Mouse (Mus musculus): ENCODE data around the gene Unc93a. TPM values are rescaled to one million over a fixed set of nuclear protein-coding genes. Genes with fewer than 3 reads are reported as not detected.
"Not testable (repeated sequence)": the region's sequence is repeated elsewhere in the genome, so short reads cannot be mapped to it uniquely, and the experiment has no call there.

Unc93a gene
- not detected for total RNA-seq (2021)
- long read RNA-seq, experiment 1 = 0 reads
- long read RNA-seq, experiment 2 = 0 reads

DNA sequence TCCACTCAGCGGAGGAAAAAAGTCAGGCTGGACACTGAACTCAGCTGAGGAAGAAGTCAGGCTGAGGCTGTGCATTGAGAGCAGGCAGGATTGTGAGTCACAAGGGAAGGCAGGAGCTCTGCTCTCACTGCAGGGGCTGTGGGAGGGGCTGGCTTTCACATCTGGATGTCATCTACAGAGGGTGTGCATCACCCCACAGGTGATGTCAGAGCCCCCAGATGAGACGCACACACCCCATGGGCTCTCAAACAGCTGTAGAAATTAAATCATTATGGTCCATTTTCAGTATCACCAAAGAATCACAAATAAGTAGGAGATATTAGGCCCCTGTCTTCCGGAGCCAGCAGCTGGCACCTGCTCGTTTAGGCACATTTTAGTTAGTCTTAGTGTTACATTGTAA lies at the start of gene Unc93a:
Unc93a (minus strand) TSS at position 101 of the 400 bp plus-strand sequence.
- not testable (repeated sequence) for H3K4me3 ChIP-seq; DNase-seq (ENCODE audit: low spot score in 2 of 2); H3K27ac ChIP-seq

DNA sequence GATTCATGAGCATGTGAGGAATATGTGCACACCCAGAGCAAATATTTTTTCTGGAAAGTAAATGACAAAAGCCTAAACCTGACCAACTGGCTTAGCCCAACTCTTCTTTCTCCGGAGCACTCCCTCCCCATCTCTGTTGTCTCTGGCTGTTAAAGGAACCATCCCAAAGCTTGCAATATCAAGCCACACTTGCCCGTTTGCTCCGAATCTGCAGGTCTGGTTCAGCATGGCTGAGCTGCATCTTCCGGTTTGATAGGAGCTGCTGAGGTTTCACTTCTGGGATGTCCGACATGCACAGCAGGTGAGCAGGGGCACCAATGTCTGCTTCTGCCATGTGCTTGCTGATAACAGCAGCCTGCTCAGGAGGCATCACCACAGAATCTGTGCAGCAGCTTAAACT lies 48.9 kb upstream of the Unc93a start:
- not testable (repeated sequence) for H3K27ac ChIP-seq; H3K4me3 ChIP-seq; DNase-seq (ENCODE audit: low spot score in 2 of 2)

DNA sequence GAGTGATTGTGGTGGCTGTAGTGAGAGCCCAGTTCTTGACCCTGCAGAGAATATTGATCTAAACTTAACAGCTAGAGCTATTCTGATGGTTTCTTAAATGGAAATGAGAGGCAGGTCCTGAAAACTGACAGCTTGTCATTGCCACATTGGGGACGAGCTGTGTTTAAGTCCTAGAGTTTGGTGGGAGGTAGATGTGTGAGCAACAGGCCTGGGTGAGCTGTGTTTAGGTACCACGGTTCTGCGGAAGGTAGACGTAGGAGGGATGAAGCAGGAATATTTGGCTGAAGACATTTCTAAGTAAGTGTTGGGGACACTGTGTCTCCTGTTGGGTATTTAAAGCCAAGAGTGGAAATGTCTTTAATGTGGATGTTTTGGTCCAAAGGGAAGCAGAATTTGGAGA lies 47.4 kb upstream of the Unc93a start:
- H3K4me3 ChIP-seq; DNase-seq (ENCODE audit: low spot score in 2 of 2); H3K27ac ChIP-seq: not testable (repeated sequence)

DNA sequence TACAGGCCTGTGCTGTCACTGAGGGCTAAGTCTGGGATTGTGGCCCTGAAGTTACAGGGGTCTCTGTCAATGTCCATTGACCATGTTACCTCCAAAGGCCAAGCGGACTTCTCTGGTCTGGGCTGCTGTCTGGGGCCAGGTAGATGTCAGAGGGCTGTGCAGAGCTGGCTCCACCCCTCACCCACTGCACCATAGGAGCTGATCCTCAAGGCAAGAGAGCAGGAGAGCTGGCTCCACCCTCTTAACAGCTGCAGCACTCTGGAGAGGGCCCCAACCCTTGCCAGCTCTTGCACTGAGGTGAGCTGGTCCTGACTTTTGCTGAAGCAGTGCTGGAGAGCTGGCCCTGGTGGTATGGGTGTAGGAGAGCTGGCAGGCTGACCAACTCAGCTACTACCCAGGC lies 46.2 kb upstream of the Unc93a start:
- H3K4me3 ChIP-seq; H3K27ac ChIP-seq; DNase-seq (ENCODE audit: low spot score in 2 of 2): not testable (repeated sequence)

DNA sequence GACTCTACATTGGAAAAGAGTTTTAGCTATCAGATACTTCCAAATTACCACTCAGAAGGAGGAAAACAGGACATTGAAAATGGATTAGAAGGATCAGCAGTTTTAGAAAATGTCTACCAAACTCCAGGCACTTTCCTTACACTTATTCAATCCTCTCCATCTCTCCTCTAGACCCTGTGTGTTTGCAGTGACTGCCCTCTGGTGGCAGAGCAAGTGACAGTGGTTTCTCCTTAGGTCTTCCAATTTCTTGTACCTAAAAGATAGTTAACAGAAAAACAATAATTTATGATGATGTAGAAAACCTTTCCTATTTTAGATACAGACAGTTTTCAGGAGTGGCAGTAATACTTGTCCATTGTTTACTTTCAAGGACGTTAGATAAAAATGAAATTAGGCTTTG lies 44.0 kb upstream of the Unc93a start:
- H3K4me3 ChIP-seq; H3K27ac ChIP-seq; DNase-seq (ENCODE audit: low spot score in 2 of 2): not testable (repeated sequence)

DNA sequence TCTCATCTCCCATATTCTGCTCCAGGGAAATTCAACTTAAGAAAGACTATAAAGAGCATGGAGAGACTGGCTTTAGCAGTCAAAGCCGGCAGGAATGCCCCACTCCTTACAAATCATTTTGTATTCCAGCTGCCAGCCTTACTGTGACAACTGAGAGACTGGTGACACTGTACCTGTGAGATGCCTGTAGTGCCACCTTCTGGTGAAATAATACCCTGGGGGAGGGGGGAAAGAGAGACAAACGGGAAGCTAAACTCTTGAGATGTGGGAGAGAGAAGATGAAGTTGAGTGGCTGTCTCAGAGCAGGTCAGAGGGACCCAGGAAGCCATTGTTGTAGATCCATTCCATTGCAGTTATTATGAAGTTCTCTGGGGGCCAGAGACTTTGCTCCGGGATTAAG lies 42.4 kb upstream of the Unc93a start:
- H3K27ac ChIP-seq; H3K4me3 ChIP-seq; DNase-seq (ENCODE audit: low spot score in 2 of 2): not testable (repeated sequence)
- TF ChIP-seq CTCF (conservative IDR thresholded peaks at IDR 0.05) = peak; percentile 8; the same call in 1 of the 2 replicates

DNA sequence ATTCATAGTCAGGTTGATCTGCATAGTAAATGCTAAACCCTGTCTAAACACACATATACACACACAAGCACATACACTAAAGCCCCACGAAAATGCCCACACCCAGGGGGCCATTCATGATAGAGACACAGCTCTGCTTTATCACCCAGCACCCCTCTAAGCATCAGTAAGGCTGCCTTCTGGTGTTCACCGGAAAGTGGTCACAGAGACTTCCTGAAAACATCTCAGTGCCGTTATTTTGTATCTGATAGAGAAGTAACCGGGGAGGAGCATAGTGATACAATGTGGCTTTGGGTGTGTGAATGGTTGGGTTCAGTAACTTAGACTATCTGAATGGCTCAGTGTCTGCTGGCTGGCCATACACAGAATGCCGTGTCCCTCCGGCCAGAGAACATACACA lies 42.0 kb upstream of the Unc93a start:
- H3K27ac ChIP-seq; DNase-seq (ENCODE audit: low spot score in 2 of 2); H3K4me3 ChIP-seq: not testable (repeated sequence)

DNA sequence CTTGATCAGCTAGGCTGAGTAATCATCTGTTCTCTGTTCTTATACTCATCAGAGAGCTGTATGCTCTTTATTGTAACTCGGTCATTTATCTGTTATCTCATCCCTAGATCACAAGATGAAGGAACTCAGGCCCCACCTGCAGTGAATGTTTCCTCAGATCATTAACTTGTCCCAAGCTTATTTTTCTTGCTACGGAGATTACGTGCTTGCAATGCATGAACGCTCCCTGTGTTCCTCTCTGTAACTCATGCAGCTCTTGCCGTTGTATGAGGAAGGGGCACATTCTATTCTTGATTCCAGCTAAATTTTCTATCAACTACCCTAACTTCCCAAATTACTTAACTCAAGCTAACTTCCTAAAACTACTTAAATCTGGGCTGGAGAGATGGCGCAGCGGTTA lies 14.5 kb upstream of the Unc93a start:
- not testable (repeated sequence) for DNase-seq (ENCODE audit: low spot score in 2 of 2); H3K4me3 ChIP-seq; H3K27ac ChIP-seq

DNA sequence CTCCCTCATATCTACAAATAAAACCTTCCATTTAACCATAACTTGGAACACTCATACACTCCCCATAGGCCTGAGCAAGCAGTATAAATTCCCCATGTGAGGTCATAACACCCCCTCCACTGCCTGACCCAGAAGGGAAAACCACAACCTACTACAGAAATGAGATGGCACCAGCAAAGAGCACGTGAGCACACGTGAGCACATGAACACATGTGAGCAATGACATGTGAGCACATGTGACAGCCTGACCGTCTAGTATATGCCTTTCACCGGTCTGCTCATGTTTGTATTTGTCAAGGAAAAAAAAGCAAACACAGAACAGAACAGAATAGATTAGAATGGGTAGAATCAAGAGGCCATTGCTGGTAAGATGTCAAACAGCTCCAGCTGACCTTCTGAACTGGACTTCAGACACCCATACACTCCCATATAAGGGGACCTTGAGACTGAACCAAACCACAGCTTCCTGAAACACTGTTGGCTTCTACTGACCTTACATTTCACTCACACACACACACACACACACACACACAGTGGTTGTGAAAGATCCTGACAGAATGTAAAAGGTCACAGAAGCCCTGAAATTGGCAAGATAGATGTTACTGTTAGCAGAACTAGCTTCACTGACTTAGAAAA lies 13.1 kb upstream of the Unc93a start:
- H3K27ac ChIP-seq; H3K4me3 ChIP-seq; DNase-seq (ENCODE audit: low spot score in 2 of 2): not testable (repeated sequence)

DNA sequence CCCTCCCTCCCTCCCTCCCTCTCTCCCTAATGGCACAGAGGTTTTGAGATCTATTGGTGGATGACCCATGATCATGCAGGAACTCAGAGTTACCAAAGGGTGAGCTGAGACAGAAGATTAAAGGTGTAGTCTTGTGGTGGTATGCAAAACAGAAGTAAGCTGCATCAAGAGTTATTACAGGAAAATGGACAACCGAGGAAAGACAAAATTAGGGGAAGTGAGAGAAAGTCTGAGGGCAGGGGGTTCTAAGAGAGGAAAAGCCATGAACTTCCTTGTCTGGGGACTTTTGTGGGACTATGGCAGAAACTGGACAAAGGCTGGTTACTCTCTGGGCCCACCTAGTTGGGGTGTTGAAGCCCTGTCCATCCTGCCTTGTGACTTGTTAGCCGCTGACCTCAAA lies 11.1 kb upstream of the Unc93a start:
- not testable (repeated sequence) for DNase-seq (ENCODE audit: low spot score in 2 of 2); H3K27ac ChIP-seq; H3K4me3 ChIP-seq

DNA sequence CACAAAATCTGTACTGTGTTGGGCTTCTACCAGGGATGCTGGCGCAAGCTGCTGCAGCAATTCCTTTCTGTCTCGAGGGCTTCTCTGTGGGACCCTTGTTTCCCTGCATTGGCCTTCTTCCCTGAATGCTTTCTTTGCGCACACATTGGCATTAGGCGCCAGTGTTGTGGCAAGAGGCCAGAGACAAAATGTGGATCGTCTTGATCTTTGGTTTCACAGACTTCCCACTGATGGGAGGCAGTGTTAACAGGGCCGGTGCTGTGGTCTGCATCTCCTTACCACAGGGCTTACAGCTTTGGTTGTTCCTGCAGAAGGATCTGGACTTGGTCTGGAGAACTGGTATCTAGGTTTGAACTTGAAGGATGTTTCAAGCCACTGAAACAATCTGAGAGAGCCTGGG lies 3.7 kb upstream of the Unc93a start:
- H3K27ac ChIP-seq, H3K4me3 ChIP-seq: not testable (repeated sequence)
- peak; percentile 12 to 13 for DNase-seq (ENCODE audit: low spot score in 2 of 2)

DNA sequence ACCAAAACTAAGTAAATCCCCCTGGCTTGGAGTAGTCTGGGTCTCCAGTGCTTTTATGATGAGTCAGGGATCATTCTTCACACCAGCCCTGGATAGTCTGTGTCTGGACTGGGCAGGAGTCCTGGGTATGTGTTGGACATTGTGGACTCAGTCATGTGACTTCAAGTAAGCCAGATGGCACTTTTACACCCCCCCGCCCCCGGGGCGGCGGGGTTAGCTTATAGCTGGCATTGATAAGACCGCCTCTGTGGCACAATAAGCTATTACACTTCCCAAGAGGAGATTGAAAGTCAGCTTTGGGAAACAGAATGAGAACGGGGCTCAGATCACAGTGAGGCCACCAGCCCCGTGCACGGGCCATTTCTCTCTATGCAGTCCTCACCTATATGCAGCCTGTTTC lies 742 bp upstream of the Unc93a start:
- not testable (repeated sequence) for H3K4me3 ChIP-seq; H3K27ac ChIP-seq; DNase-seq (ENCODE audit: low spot score in 2 of 2)

DNA sequence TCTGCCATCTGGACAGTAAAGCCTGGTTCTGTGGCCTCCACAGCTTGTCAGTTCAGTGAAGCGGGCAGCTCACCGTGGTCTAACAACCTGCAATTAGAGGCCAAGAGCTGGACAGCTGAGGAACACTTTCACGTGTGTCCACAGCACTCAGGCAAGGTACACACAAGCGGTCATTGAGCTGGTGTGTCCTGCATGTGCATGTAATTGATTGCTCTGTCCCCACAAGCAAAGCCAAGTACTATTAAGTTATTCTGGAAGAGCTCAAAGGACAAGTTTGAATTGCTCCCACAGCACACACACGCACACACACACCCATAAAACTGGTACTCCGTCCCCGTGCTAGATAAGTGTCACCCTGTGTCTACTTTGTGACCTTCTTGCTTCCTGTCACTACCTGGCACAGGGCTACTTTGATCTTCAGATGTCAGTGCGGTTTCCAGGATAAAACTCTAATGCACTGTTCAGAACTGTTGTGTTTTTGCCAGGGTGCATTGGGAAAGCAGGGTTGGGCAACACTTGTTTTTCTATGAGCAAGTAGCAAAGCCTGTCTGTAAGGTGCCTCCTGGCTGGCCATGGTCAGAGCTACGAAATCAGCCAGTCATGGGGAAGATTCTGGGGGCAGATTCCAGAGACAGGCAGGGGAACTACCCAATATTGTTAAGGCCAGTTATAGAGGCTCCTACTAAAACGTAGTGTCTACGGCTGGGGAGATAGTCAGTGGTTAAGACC lies 1.7 kb downstream of the Unc93a start:
- DNase-seq (ENCODE audit: low spot score in 2 of 2); H3K27ac ChIP-seq; H3K4me3 ChIP-seq: not testable (repeated sequence)

DNA sequence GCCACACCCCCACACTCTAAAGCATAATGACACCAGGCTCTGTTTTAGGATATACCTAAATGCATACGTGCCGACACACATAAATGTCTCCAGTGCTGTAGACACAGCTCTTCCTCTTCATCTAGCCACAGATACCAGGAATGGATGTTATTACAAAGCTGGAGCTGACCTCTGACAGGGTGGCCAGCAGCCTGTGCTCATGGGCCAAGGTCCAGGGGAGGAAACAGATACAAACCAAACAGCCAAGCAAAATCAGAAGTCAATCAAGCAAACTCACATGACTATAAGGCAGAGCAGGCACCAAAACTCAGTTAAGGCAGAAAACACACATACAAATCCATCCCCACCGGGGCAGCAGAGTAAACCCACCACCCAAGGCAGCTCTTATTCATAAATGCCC lies 2.3 kb downstream of the Unc93a start:
- not testable (repeated sequence) for H3K4me3 ChIP-seq; DNase-seq (ENCODE audit: low spot score in 2 of 2); H3K27ac ChIP-seq

DNA sequence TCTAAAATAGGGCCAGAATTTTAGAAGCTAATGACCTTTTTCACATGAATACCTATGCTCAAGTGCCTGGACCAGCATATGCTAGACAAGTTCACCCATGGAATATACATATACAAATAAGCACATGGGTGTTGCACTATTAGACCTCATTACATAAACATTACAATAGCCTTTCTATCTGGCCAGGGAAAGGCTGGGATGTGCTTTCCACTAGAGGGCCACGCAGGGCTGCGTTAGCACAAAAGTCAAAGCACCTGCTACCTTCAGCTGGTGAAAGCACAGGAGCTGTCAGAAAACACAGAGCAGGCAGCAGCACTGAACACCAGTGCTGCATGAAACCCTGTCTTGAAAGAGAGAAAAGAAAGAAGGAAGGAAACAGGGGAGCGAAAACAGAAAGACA lies 7.4 kb downstream of the Unc93a start:
- not testable (repeated sequence) for DNase-seq (ENCODE audit: low spot score in 2 of 2); H3K4me3 ChIP-seq

DNA sequence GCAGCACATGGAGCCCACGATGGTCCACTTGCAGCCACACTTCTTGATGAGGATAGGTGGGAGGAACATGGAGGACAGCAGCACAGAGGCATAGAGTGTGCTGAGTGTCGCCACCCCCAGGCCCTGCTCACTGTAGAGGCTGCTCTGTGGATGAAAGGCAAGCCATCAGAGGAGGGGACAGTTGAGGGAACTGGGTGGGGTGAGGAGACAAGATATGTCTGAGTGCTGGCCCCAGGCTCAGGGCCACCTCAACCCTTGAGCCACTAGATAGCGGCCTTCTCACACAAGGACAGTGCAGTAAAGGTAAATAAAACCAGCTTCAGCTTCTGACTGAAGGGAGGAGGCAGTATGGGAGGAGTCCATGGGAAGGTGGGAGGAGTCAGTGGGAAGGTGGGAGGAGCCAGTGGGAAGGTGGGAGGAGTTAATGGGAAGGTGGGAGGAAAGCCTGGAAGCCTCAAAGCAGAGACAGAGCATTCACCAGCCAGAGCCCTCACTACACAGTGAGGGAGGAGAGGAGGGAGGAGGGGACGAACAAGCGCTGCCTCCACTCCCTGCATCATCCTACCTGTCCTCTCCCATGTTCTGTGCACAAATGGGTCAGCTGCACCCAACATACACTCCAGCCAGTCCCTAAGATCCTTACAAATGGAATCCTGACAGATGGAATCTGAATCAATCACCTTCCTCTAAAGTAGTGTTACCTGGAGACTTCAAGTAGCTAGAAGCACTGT lies 8.1 kb downstream of the Unc93a start:
- DNase-seq (ENCODE audit: low spot score in 2 of 2) = not testable (repeated sequence)

More for the DNA sequence above, 7.4 kb downstream of the Unc93a start:
- H3K27ac ChIP-seq = not testable (repeated sequence)

DNA sequence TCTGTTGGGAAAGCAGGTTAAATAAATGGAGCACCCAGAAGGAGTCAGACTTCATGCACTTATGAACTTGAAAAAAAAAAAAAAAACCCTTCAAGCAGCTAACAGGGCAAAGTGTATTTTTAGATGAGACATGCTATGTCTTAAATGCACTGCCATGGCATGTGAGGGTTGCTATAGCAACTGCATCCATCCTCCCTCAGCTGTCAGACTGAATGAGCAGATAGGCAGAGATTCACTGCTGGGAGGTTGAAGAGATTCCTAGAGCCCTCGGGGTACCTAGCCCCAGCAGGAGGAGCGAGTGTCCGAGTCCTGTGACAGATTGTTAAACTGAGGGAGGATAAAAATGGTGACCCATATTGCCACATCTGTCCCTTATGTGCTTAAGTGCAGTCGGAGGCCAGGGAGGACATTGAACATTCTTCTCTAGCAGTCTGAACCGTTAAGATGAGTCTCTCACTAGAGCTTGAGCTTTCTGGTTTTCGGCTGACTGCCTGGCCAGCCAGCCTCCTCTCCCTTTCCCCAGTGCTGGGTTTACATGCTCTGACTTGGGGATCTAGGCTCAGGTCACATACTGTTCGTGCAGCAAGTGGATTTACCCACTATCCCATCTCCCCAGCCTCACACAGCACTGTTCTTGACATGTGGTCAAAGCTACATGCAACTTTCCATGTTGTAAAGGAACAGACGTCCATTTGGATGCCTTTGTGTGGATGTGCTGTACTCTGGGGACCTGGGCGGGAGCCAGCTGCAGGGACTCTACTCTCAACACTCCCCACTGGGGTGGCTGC lies 18.9 kb downstream of the Unc93a start:
- not testable (repeated sequence) for H3K4me3 ChIP-seq; H3K27ac ChIP-seq; DNase-seq (ENCODE audit: low spot score in 2 of 2)

More for the DNA sequence above, 8.1 kb downstream of the Unc93a start:
- not testable (repeated sequence) for H3K4me3 ChIP-seq, H3K27ac ChIP-seq

DNA sequence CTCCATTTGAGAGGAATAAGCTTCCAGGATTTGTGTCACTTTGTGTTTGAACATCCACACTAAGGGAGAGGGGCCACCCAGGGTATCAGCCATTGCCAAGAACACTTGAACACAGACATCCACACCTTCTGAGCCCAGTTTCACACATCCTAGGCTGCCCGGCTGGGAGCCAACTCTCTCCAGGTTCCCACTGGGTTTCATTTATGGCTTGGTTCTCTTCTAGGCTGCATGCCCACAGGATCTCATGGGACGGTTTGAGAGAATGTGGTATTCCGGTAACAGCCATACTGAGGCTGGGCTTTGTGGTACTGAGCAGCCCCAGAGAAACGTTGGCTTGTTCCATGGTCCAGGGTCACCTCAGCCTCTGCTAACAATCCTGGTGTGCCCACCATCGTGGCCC lies 25.0 kb downstream of the Unc93a start:
- H3K27ac ChIP-seq; H3K4me3 ChIP-seq; DNase-seq (ENCODE audit: low spot score in 2 of 2): not testable (repeated sequence)
